Mouse (Mus musculus): ENCODE data around the gene Samd4.

Gene Samd4

GRCm38 (mm10) chr14:46952264-46952663, 69.6 kb downstream of the Samd4 start:
- no peak for DNase-seq (ENCODE audit: extremely low read depth, low read depth)

- no peak for DNase-seq (ENCODE audit: extremely low read depth, low read depth)
Measured at GRCm38 (mm10) chr14:46955109-46955508, 72.5 kb downstream of the Samd4 start.

GRCm38 (mm10) chr14:46955574-46956043, 73.0 kb downstream of the Samd4 start:
- no peak for DNase-seq (ENCODE audit: extremely low read depth, low read depth)

GRCm38 (mm10) chr14:46956121-46956520, 73.5 kb downstream of the Samd4 start:
- DNase-seq (ENCODE audit: extremely low read depth, low read depth), result no peak

- no peak for DNase-seq (ENCODE audit: extremely low read depth, low read depth)
Measured at GRCm38 (mm10) chr14:46959166-46959721, 76.6 kb downstream of the Samd4 start.

- no peak for DNase-seq (ENCODE audit: extremely low read depth, low read depth)
Measured at GRCm38 (mm10) chr14:46959831-46960230, 77.2 kb downstream of the Samd4 start.

GRCm38 (mm10) chr14:46962832-46963231, 80.2 kb downstream of the Samd4 start:
- DNase-seq (ENCODE audit: extremely low read depth, low read depth), result no peak

GRCm38 (mm10) chr14:46964074-46964872, 81.6 kb downstream of the Samd4 start:
- DNase-seq (ENCODE audit: extremely low read depth, low read depth), result no peak

GRCm38 (mm10) chr14:46966206-46966605, 83.6 kb downstream of the Samd4 start:
- no peak for DNase-seq (ENCODE audit: extremely low read depth, low read depth)

GRCm38 (mm10) chr14:46968046-46968445, 85.4 kb downstream of the Samd4 start:
- DNase-seq (ENCODE audit: extremely low read depth, low read depth), result no peak

- DNase-seq (ENCODE audit: extremely low read depth, low read depth), result no peak
Measured at GRCm38 (mm10) chr14:46970673-46971072, 88.0 kb downstream of the Samd4 start.

GRCm38 (mm10) chr14:46971802-46972201, 89.1 kb downstream of the Samd4 start:
- no peak for DNase-seq (ENCODE audit: extremely low read depth, low read depth)

GRCm38 (mm10) chr14:46974874-46975273, 92.2 kb downstream of the Samd4 start:
- DNase-seq (ENCODE audit: extremely low read depth, low read depth), result no peak

- no peak for DNase-seq (ENCODE audit: extremely low read depth, low read depth)
Measured at GRCm38 (mm10) chr14:46975969-46976368, 93.3 kb downstream of the Samd4 start.

GRCm38 (mm10) chr14:46976712-46977111, 94.1 kb downstream of the Samd4 start:
- DNase-seq (ENCODE audit: extremely low read depth, low read depth), result peak; percentile 5

GRCm38 (mm10) chr14:46977660-46978059, 95.0 kb downstream of the Samd4 start:
- DNase-seq (ENCODE audit: extremely low read depth, low read depth), result no peak

- DNase-seq (ENCODE audit: extremely low read depth, low read depth), result no peak
Measured at GRCm38 (mm10) chr14:46979172-46979571, 96.5 kb downstream of the Samd4 start.

GRCm38 (mm10) chr14:46980736-46981438, 98.2 kb downstream of the Samd4 start:
- DNase-seq (ENCODE audit: extremely low read depth, low read depth), result no peak

GRCm38 (mm10) chr14:46982106-46982505, 99.5 kb downstream of the Samd4 start:
- no peak for DNase-seq (ENCODE audit: extremely low read depth, low read depth)

- DNase-seq (ENCODE audit: extremely low read depth, low read depth), result no peak
Measured at GRCm38 (mm10) chr14:46984542-46985125, 102.0 kb downstream of the Samd4 start.

- DNase-seq (ENCODE audit: extremely low read depth, low read depth), result no peak
Measured at GRCm38 (mm10) chr14:46989694-46990093, 107.0 kb downstream of the Samd4 start.

GRCm38 (mm10) chr14:46990450-46990849, 107.8 kb downstream of the Samd4 start:
- DNase-seq (ENCODE audit: extremely low read depth, low read depth), result no peak

Data from MEL-GATA-1-ER (cell line).